Mouse (Mus musculus) kidney, adult 2 months (tissue): Measurements from ENCODE around the gene Lef1.

Source experiments
- CTCF ChIP-seq: fragments of 200-500 bp; conservative IDR thresholded peaks from 2 replicates; pipeline ENCODE4 v1.5.1; 2011; ENCODE audit warnings: low read depth, mild to moderate bottlenecking, control low read depth, low read length, moderate library complexity, mixed read lengths; ENCODE audit not compliant: insufficient read depth, insufficient read length
- POLR2A ChIP-seq: fragments of 200-500 bp; IDR thresholded peaks from one replicate; pipeline ENCODE4 v1.6.1; 2011; ENCODE audit warnings: low read depth, low read length, control low read depth

DNA sequence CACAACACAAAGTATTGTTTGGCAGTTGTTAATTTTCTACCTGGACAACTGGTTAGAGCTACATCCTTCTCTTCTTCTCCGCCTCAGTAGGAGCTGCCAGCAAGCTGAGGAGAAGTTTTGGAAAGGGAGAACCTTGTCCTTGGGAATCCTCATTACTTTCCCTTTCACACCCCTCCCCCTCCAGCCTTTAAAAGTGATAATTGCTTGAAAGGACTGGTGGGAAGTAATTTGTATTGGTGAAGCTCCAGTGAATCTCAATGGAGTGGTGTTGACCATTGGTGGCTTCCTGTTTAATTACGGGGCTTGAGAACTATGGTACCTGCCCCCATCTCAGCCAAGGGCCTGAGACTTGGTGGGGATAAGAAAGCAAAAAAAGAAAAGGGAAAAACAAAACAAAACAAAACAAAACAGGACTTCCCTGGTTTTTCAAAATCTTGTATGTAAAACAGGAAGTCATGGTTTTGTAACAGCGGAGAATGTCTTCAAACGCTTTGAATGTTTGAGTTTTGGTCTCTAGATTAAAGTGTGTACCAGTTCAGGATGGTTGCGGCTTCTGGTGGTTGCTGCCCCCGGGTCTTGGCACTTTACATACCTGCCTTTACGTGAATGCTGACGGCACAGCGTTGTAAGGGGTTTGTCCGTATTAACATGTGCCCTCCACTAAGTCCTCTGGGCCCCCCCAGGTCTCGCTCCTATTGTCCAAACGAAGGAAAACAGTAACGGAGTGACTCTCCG, 49.8 kb downstream of the Lef1 start:
- TF ChIP-seq CTCF, result no peak
- TF ChIP-seq POLR2A, result no peak
